Mouse (Mus musculus): ENCODE results near the gene Trappc2l.

Trappc2l gene

DNA sequence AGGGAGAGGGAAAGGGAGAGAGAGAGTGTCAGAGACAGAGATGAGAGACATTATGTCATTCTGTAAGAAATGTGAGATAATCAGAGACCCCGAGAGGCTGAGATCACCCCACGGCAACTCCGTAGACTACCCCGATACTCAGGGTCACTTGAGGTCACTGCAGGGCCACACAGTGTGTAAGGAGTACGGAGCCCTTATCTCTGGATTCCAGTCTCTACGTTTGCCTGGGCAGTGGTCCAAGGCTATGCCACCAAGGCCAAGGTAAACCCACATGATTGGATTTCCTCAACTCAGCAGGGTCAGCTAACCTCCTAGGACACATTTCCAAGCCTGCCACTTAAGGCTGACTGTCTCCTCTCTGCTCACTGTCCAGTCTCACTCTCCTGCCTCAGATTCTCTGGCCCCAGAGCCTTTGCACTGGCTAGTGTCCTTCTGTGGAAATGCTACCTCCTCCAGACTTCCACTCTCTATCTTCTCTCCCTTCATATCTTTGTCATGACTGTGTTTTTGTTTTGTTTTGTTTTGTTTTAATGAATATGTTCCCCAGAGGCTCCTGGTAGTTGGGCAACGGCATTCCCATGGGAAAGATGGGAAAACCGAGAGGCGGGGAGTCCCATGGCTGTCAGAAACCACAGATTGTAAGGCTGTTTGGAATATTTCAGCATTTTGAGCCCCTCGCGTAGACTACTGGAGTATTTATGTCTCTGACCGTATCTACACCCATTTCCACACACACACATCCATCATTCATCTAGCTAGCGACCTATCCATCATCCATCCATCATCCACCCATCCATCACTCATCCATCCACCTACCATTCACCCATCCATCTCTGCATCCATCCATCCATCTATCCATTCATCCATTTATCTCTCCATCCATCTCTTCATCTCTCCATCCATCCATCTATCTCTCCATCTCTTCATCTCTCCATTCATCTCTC lies 44.9 kb downstream of the Trappc2l start:
- 82% methylated on average over 13 of the region's 13 CpGs for WGBS

DNA sequence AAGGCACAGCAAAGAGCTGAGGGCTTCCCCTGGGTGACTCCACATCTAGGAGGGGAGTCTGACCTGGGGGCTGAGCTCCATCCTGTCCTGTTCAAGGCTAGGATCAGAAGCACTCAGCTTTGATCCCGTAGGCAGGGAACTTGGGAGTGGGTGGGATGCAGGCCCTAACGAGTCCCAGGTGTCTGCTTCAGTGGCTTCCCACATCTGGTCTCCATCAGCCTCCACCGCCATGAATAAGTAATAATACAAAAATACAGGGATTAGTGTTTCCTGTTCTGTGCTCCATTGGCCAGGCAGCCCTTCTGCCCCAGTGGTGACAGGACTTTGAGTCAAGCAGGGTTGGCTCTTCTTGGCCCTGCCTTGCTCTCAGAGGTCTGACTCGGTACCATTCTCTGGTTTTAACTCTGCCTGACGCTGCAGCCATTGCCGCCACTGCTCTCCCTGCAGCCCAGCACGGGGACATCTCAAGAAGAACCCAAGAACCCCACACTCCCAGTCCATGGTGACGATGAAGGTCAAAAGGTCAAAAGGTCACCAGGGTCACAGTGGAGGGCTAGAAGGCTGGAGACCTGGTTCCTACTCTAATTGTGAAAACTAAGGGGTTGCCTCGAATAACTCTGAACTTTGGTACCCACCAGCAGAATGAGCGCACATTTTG lies 46.8 kb downstream of the Trappc2l start:
- 86% methylated on average over 10 of the region's 10 CpGs for WGBS

DNA sequence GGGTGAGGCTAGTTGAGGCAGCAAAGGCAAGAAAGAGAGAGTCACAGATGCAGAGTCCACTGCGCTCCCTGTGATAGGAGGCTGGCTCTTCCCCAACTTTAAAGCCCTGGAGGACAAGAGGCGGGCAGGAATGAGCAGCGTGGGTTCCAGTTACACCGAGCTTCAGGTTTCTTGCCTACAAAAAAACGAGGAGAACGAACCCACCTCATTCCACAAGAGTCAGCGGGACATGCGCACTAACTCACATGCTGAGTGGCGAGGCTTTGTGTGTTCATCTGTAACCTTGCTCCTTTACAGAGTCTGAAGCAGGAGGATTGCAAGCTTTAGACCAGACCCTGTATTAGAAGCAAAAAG lies 47.3 kb downstream of the Trappc2l start:
- 93% methylated on average over 9 of the region's 9 CpGs for WGBS

DNA sequence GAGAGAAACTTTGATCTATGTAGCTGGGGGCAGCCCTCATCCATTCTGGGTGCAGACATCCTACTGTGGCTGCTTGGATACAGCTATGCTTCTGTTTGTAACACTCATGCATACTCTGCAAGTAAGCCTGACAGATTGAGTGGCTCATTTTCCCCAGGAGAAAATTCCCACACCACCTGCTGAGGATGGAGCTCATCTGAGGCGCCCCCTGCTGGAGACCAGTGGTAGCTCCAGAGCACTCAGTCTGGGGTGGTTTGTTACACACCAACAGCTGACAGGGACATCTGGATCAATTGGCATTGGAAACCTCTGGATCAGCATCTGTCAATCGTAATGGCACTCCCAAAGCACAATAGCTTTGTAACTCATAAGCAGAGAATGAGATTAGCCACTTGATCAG lies 48.6 kb downstream of the Trappc2l start:
- 69% methylated on average over 2 of the region's 2 CpGs for WGBS

DNA sequence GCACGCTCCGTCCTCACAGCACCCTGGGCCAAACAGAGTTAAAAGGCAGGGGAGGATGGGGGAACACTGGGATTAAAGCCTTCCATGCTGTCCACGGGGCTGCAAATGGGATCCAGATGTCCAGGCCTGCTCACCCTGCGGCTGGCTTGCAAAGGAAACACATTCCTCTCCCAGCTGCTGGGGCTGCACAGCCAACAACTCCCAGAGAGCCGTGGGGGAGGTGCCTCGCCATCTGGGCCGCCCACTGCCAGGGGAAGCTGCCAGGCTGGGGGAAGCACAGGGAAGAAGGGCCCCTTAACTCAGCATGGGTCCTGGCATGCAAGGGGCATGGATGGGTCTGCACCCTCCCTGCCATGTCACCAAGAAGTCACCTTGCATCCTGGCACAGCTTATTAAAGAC lies 49.7 kb downstream of the Trappc2l start:
- WGBS: 19% methylated on average over 7 of the region's 7 CpGs

DNA sequence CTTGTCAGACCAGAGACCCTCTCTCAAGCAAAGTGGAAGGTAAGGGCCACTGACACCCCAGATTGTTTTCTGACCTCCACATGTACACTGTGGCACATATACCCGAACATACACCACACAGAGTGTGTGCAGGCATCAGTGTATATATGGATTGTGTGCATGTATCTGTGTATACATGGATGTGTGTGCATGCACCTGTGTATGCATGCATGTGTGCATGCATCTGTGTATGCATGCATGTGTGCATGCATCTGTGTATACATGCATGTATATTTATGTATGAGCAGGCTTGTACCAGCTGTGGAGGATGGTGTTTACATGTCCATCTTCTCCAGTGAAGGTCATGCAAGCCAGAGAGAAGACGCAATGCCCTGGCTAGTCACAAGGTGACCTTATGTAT lies 50.5 kb downstream of the Trappc2l start:
- 90% methylated on average over 2 of the region's 2 CpGs for WGBS

DNA sequence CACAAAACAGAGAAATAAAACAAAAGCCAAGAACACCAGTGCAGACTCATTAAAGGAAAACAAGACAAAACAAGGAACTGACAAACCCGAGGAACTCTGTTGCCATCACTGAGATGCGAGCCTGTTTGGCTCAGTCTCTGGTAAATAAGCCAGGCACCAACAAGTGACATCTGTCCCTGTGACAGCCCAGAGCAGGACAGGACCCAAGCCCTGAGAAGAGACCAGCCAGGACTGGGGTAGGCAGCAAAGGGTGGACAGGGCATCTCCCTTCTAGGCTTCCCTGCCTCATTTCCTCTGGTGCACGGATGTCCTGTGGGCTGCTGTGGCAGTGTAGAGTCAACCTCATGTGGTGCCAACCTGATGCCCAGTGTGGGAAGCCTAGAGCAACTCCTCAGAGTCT lies 51.7 kb downstream of the Trappc2l start:
- WGBS: 48% methylated on average over 3 of the region's 3 CpGs

DNA sequence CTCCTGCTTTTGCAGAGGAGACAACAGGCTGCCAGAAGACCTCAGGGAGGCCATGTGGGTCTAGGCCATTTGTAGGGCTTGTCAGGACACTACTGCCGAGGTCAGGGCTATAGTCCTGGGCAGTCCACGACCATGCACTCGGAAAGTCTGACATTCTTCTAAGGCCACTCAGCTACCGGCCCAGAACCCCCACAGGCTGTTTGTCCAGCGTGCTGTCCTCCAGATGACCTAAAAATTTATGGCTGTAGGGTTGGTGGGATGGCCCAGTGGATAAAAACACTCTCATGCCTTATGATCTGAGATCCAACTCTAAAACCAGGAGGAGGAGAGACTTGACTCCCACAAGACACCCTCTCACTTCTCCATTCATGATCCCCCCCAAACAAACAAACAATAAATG lies 52.2 kb downstream of the Trappc2l start:
- WGBS: 87% methylated on average over 5 of the region's 5 CpGs

DNA sequence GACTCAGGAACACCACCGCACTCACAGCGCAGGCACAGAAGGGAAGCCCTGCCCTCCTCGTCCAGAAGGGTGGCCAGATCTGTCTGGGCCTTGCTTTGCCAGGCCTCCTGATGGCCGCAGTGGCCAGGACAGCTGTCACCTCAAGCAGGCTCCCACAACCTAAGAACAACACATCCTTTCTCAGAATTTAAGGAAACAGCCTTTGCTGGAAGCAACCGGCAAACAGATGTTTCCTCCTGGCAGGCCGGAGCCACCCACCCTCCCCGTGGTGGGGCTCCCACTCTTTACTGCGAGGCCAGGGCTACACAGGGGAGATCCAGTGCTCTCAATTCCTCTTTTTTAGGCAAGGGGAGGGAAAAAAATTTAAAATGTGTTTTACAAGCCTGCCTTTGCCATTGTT lies 53.8 kb downstream of the Trappc2l start:
- WGBS: 28% methylated on average over 8 of the region's 8 CpGs

DNA sequence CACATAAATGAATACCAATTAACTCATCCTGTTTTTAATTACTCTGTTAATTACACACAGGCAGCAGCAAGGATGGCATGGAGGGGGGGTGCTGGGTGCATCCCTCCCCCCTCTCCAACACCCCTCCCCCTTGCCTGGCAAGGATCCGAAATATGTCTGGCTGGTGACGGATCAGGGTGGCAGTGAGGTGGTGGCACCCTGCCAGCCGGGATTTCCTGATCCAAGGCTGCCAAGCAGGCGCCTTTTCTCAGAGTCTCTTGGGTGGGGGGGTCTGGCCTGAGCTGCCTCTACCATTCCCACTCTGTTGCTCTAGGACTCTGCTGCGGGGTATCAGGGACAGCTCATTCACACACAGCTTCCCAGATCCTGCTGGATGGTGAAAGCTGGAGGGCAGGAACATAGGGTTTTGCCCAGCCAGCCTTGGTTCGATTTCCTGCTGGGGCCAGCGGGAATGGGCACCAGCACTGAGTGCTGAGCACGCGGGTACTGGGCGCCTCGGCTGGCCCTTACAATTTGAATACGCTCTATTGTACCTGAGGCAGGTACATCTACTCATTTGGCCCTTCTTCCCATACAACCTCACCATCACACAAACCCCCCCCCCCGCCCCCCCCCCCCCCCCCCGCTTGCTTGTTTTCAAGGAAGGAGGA lies 54.4 kb downstream of the Trappc2l start:
- 27% methylated on average over 12 of the region's 14 CpGs for WGBS
